Mouse (Mus musculus) erythroid progenitor cell, adult 5-6 weeks (primary cell): ENCODE measurements around the gene Lrba. TPM values are rescaled to one million over a fixed set of nuclear protein-coding genes. Genes with fewer than 3 reads are reported as not detected.
A peak's percentile ranks its signal among the peaks of the same experiment; 100 is the strongest.

Experiments
- ATAC-seq: replicated peaks from 2 replicates; pipeline ENCODE4 v1.8.0; 2016; ENCODE audit warnings: moderate number of reproducible peaks, mild to moderate bottlenecking, moderate TSS enrichment, inconsistent platforms; ENCODE audit not compliant: poor library complexity, low FRiP score, severe bottlenecking
- total RNA-seq, 2 experiments: library from RNA; stranded (forward) in 1 of 2; stranded (reverse) in 1 of 2; fragments of 150-400 nt in 1 of 2; fragments of 186-747, 209-891 nt in 1 of 2; gene quantifications; 2 replicates each; pipeline versions ENCODE4 v1.2.3 to v1.2.4; 2015 to 2017; ENCODE audit warnings: low replicate concordance in 2 of 2

Gene Lrba
- total RNA-seq (2015; ENCODE audit: low replicate concordance) (37.1 and 50.7 TPM in 2 replicates), total RNA-seq (2017; ENCODE audit: low replicate concordance) (53.0 and 92.4 TPM in 2 replicates)

- peak; percentile 84 for ATAC-seq
Observed at GRCm38 (mm10) chr3:86224564-86225421, at the start of gene Lrba. TSS of gene Lrba (plus strand) at chr3:86224680.

- no peak for ATAC-seq
Observed at GRCm38 (mm10) chr3:86179714-86180113, 44.8 kb upstream of the Lrba start.

- ATAC-seq = no peak
Observed at GRCm38 (mm10) chr3:86181107-86181506, 43.4 kb upstream of the Lrba start.

- no peak for ATAC-seq
Observed at GRCm38 (mm10) chr3:86184546-86184945, 39.9 kb upstream of the Lrba start.

GRCm38 (mm10) chr3:86187736-86188389 lies 36.6 kb upstream of the Lrba start:
- ATAC-seq = no peak

- no peak for ATAC-seq
Observed at GRCm38 (mm10) chr3:86195981-86196380, 28.5 kb upstream of the Lrba start.

- ATAC-seq = no peak
Observed at GRCm38 (mm10) chr3:86196471-86196870, 28.0 kb upstream of the Lrba start.

- no peak for ATAC-seq
Observed at GRCm38 (mm10) chr3:86201645-86202175, 22.8 kb upstream of the Lrba start.

- ATAC-seq = no peak
Observed at GRCm38 (mm10) chr3:86202449-86202848, 22.0 kb upstream of the Lrba start.

GRCm38 (mm10) chr3:86204608-86205358 lies 19.7 kb upstream of the Lrba start:
- ATAC-seq = no peak

GRCm38 (mm10) chr3:86206556-86206955 lies 17.9 kb upstream of the Lrba start:
- no peak for ATAC-seq

GRCm38 (mm10) chr3:86210267-86210939 lies 14.1 kb upstream of the Lrba start:
- ATAC-seq = no peak

GRCm38 (mm10) chr3:86210959-86211358 lies 13.5 kb upstream of the Lrba start:
- ATAC-seq = no peak

- no peak for ATAC-seq
Observed at GRCm38 (mm10) chr3:86214248-86214647, 10.2 kb upstream of the Lrba start.

- ATAC-seq = peak; percentile 88
Observed at GRCm38 (mm10) chr3:86223634-86224313, 706 bp upstream of the Lrba start.

GRCm38 (mm10) chr3:86224314-86224563 lies 241 bp upstream of the Lrba start:
- ATAC-seq = no peak

GRCm38 (mm10) chr3:86231532-86232086 lies 7.1 kb downstream of the Lrba start:
- ATAC-seq = no peak

- ATAC-seq = no peak
Observed at GRCm38 (mm10) chr3:86247193-86247592, 22.7 kb downstream of the Lrba start.

- ATAC-seq = peak; percentile 75
Observed at GRCm38 (mm10) chr3:86251212-86251611, 26.7 kb downstream of the Lrba start.
